Mouse (Mus musculus): ENCODE measurements around the gene Rp2.

DNA sequence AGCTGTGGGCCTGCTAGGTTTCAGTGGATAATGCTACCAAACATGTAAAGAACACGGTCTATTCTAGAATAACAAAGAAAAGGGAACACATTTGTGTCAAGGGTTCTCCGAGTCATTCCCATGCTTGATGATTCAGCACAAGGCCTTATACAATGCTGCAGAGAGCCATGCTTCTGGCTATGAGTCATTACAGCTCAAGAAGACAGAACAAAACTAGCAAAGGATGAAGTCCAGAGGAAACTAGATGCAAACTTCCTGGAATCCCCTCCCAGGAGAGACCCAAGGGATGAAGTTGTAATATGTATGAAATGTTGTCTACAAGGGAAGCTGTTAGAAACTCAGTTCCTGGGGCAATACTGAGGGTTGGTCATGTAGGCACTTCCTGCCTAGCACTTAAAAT, 54.2 kb downstream of the Rp2 start:
- TF ChIP-seq CTCF (IDR thresholded peaks at IDR 0.05; ENCODE audit: low read depth) (no peak), EP300 (optimal IDR thresholded peaks at IDR 0.05) (no peak)

All from stomach, postnatal 0 days (tissue).